Mouse (Mus musculus) liver, postnatal 0 days (tissue): ENCODE measurements around the gene Wdr4.

Source experiments
- CTCF ChIP-seq: sonication (generic); IDR thresholded peaks from 2 replicates; pipeline ENCODE4 v1.5.1; 2016; ENCODE audit warnings: antibody characterized with exemption, low read depth
- EP300 ChIP-seq: IDR thresholded peaks from 2 replicates; pipeline ENCODE4 v1.6.1; 2016; ENCODE audit warnings: antibody characterized with exemption, low read depth, mild to moderate bottlenecking

- no peak for TF ChIP-seq EP300
- TF ChIP-seq CTCF = no peak
Observed at GRCm38 (mm10) chr17:31531441-31532158, 11.8 kb upstream of the Wdr4 start.
